Mouse (Mus musculus) E14TG2a.4 (cell line): ENCODE results near the gene Use1.

ENCODE experiments used
- CTCF ChIP-seq: conservative IDR thresholded peaks from 2 replicates; pipeline ENCODE4 v1.5.1; 2014; ENCODE audit warnings: low read length
- POU5F1 ChIP-seq: IDR thresholded peaks from 2 replicates; pipeline ENCODE4 v1.6.1; 2014; ENCODE audit warnings: low read length, borderline replicate concordance

- no peak for TF ChIP-seq CTCF
- TF ChIP-seq POU5F1 = no peak
Observed at GRCm38 (mm10) chr8:71388267-71388666, 21.6 kb downstream of the Use1 start.
